Mouse (Mus musculus) small intestine, adult 10 weeks (tissue): ENCODE measurements around the gene Banf2. TPM values are rescaled to one million over a fixed set of nuclear protein-coding genes. Genes with fewer than 3 reads are reported as not detected.

ENCODE experiments used
- polyA plus RNA-seq: library from polyadenylated mRNA; stranded (reverse); fragments of 350-450 nt; fragmentation: Illumina TruSeq; extraction: RNeasy Lipid Tissue Mini Kit (QIAGEN cat#74804); gene quantifications from one replicate; pipeline ENCODE4 v1.2.3, GENCODE M21; 2014; ENCODE audit warnings: low replicate concordance

Gene Banf2
- polyA plus RNA-seq, result not detected

GRCm38 (mm10) chr2:144032664-144033063 lies at the start of gene Banf2:
Gene Banf2, plus strand, starts transcription at chr2:144033059.

GRCm38 (mm10) chr2:144011080-144011551 lies 21.7 kb upstream of the Banf2 start, which contains the start of gene Rrbp1:
Gene Rrbp1, minus strand, starts transcription at chr2:144011263.

Other genes with a start within 250 kb of the Banf2 start
- 1.3 TPM for gene Bfsp1, start 169.9 kb upstream of the Banf2 start, polyA plus RNA-seq
- 3,465 TPM for gene Dstn, start 117.7 kb upstream of the Banf2 start, polyA plus RNA-seq
- 160 TPM for gene Rrbp1, start 21.8 kb upstream of the Banf2 start, polyA plus RNA-seq
- gene Mgme1, start 237.6 kb downstream of the Banf2 start, polyA plus RNA-seq, result 3.2 TPM
- gene Snx5, start 237.8 kb downstream of the Banf2 start, polyA plus RNA-seq, result 258 TPM